Mouse (Mus musculus) spleen, postnatal 14 days (tissue): Measurements from ENCODE around the gene Zkscan5.
A peak's percentile ranks its signal among the peaks of the same experiment; 100 is the strongest.
"Not testable (repeated sequence)": the region's sequence is repeated elsewhere in the genome, so short reads cannot be mapped to it uniquely, and the experiment has no call there.

Source experiments
- DNase-seq, 2 experiments: peaks; one replicate each; pipeline ENCODE4 v3.0.0; 2021 to 2022; ENCODE audit warnings: low spot score in 2 of 2

Gene Zkscan5

DNA sequence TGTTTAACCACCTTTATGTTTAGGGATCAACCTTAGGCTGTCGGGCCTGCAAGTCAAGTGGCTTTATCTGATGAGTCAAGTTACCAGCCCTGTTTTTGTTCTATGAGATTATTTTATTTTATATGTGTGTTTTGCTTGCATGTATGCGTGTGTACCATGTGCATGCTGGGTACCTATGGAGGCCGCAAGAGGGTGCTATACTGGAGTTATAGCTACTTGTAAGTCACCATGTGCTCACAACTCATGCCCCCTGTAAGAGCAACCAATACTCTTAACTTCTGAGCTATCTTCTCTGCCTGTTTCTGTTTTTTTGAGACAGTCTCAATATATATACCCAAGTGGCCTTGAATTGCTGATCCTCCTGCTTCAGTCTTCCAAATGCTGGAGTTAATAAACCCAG, 9.1 kb downstream of the Zkscan5 start:
- DNase-seq: no peak

DNA sequence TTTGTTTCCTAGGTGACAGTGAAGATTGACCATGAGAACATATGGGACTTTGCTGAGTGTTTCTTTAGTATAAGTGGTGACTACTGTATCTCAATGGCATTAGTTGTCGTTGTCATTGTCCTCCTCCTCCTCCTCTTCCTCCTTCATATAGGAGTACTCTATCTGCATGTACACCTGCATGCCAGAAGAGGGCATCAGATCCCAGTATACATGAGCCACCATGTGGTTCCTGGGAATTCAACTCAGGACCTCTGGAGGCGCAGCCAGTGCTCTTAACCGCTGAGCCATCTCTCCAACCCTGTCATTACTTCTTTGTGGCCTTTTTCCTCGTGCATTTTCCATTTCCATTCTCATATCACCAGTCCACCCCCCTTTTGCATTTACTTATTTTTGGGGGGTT, 10.3 kb downstream of the Zkscan5 start:
- DNase-seq: no peak

DNA sequence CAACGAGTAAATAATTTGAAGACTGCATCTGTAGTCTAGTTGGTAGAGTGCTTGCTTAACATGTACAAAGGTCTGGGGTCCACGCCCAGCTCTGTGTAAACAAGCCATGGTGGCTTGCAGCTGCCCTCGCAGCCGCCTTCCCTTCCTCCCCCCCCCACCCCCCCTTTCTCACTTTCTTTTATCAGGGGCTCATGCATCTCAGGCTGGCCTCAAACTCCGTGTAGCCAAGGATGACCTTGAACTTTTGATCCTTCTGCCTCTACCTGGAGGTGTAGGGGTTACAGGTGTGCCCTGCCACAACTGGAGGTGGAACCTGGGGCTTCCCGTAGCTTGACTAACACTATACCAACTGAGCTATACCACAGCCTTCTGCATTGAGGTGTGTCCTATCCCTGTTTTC, 13.4 kb downstream of the Zkscan5 start:
- DNase-seq: no peak

DNA sequence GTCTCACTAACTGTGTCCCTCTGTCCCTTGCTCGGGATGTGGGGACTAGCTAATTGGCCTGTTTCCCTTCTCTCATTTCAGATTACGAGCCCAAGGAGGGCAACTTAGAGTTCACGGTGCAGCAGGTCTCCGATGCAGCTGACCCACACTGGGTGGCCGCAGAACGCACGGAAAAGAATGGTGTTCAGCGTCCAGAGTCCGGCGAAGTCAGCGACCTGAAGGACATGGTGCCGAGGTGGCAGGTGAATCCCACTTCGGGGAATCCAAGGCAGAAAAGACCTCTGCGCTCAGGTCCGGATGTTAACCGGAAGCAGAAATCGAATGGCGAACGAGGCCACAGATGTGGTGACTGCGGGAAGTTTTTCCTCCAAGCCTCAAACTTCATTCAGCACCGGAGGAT, 13.8 kb downstream of the Zkscan5 start:
- no peak for DNase-seq

DNA sequence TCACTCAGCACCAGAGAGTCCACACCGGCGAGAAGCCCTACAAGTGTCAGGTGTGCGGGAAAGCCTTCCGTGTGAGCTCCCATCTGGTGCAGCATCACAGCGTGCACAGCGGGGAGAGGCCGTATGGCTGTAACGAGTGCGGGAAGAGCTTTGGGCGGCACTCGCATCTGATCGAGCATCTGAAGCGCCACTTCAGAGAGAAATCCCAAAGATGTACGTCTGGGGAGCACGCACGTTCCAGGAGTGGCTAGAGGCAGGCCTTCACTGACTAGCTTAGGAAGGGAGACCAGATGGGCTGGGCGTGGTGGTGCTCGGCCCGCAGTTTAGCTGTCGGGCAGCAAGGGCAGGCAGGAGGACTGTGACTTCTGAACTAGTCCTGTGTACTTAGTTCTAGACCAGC, 14.3 kb downstream of the Zkscan5 start:
- no peak for DNase-seq

DNA sequence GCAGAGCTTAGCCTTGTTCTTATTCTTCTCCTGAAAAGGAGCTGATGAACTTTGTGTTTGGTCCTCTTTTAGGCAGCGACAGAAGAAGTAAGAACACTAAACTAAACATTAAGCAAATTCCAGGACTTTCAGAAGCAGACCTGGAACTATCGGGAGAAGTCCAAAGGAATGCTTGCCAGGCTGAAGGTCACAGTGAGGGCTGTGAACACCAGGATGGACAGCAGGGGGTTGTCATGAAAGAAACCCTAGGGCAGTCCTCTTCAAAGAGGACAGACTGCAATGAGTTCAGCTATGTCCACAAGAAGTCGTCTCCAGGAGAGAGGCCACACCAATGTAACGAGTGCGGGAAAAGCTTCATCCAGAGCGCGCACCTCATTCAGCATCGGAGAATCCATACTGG, 15.6 kb downstream of the Zkscan5 start:
- no peak for DNase-seq

DNA sequence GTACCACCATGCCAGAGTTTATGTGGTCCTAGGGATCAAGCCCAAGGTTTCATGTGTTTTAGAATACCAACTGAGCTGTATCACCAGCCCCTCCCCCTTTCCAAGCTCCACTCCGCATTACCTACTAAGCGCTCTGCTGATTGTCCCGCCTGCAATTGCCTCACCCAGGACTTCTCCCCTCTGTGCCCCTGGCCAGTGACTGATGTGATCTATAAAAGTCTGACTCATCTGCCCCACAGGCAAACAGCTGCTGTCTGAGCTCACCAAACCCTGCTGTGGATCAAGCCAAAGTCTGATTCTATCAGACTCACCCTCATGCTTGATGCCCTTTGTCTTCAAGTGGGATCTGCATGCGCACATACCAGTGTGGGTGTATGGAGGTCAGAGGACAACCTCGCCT, 18.5 kb downstream of the Zkscan5 start:
- no peak for DNase-seq

DNA sequence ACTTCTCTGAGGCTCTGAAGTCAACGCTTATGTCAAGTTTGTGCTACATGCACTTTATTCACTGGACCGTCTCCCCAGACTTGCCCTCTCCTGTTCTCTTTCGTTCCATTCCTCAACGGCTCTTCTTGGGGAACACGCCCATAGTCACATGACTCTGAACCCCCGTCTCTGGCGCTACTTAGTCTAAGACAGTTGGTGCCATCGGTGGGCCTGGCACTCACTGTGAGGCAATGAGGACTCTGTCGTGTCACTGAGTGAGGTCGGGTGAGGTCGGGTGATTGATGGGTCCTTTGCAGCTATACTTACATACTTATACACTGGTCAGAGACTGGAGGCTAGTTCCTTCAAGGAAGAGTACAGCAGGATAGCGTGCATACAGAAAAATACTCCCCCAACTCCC, 19.0 kb downstream of the Zkscan5 start:
- no peak for DNase-seq

DNA sequence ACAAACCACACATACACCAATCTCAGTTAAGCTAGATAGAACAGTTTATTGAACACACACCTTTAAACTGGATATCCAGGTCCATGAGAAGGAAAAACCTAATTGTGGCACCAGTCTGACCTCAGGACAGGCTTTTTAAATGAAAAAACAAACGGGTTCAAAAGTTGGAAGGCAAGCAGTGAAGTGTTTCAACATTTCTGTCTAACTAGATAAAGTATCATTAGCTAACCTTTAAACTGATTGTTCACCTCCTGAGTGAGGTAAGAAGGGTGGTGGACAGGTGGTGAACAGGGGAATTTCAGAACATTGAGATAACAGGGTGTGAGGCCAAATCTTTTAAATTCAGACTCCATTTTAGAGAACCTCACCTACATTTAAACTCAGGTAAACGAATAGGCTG, 22.1 kb downstream of the Zkscan5 start:
- no peak for DNase-seq

DNA sequence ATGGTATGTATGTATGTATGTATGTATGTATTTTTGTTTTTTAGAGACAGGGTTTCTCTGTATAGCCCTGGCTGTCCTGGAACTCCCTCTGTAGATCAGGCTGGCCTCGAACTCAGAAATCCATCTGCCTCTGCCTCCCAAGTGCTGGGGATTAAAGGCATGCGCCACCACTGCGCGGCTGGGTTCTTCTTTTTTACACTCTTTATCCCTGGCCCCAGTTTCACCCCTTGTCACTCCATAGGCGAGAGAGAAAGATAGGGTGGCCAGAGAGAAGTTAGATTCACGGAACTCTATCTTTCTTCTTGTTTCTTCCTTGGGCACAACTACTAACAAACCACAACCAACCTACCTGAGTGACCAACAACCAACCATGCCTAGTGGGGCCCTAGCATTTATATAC, 24.9 kb downstream of the Zkscan5 start:
- DNase-seq: not testable (repeated sequence)

DNA sequence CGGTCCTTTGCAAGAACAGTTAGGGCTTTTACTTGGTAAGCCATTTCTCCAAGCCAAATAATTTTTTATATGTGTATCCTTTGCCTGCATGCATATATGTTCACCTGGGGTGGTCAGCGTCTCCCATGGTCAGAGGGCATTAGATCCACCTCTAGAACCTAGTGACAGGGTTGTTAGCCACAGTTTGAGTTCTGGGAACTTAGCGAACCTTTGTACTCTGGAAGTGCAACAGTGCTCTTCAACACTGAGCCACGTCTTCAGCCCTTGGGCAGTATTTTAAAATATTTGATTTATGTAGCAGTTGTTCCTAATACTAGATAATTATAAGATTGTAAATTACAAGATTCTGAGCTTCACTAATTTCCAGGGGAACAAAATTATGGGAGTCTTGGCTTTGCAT, 26.3 kb downstream of the Zkscan5 start:
- DNase-seq: no peak

DNA sequence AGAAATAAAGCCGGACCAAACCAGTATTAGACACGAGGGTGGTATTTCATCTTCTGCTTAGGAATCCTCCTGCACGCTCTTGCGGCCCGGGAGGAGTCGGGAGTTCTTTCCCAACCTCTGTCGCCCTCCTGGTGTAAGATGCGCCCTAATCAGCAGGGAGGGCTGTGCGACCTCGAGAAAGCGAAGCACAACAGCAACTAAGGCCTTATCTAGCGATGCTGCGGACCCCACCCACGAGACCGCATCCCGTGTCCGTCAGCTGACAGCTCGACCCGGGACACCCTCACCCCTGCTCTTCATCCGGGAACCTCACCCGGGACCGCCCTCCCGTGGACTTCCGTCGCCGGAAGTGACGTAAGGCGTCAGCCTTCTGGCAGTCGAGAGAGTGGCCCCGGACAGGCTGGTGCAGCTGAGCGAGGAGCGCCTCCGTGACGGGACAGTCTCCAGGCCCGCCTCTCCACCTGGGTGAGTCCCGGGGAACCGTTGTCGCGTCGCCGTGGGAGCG, 27.1 kb downstream of the Zkscan5 start, which contains the start of gene Zfp655:
Zfp655 (plus strand) TSS at position 349 of the 505 bp plus-strand sequence.
- peak; percentile 89 to 94 for DNase-seq

DNA sequence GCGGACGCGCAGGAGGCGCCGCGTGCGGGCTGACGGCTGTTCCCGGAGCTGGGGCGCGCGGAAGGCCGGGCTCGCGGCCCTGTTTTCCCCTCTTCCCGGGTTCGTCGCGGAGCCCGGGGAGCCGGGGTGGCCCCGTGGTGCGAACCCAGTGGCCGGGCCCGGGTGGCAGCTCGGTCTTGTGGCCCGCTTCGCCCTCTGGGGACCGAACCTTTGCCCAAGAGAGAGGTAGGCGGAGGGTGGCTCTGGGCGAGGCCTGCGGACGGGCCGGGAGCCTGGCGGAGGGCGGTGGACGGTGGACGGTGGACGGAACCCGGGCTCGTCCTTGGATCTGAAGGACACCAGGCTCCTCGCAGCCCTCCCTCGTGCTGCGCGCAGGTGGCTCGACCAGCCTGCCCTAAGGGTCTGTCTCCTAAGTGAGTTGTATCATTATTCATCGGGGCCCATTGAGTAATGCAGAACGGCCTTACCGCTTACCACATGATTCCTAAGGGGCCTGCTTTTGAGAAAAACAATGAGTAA, 27.6 kb downstream of the Zkscan5 start:
- DNase-seq: no peak

DNA sequence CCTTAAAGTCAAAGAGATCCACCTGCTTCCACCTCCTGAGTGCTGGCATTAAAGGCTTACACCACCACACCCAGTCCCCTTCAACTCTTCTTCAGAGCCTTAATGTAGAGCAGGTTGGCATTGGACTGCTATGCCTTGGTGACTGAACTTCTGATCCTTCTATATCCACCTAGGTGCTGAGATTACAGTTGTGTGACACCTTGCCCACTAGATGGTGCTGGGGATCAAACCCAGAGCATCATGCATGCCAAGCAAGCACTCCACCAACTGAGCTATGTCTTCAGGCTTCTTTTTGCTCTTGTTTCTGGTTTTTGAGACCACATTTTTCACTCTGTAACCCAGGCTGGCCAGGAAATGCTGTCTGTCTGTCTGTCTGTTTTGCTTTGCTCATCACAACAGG, 30.3 kb downstream of the Zkscan5 start:
- no peak for DNase-seq

DNA sequence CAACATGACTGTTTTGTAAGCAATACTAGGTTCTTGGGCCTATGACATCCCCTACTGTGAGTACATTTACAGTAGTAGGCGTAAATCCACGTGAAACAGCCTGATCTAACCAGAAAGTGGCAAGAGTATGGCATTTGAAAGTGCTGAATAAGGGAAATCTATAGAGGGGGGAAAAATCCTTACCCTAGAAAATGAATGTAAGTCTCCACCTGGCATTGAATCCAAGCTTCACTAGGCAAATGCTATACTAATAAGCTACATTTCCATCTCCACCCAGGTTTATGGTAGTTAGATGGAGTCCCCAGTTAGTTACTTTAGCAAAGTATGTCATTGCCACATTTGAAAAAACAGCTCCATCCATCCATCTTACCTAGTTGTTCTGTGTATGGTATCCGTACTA, 45.2 kb downstream of the Zkscan5 start:
- DNase-seq: no peak
